Mouse (Mus musculus) spleen, adult 2 months (tissue): ENCODE measurements around the gene Gm42906.

Experiments used
- CTCF ChIP-seq: fragments of 200-500 bp; IDR thresholded peaks from 2 replicates; pipeline ENCODE4 v1.5.1; 2011; ENCODE audit warnings: mild to moderate bottlenecking, inconsistent platforms; ENCODE audit not compliant: insufficient read depth, insufficient read length, insufficient replicate concordance; ENCODE audit errors: extremely low read depth
- POLR2A ChIP-seq: fragments of 200-500 bp; IDR thresholded peaks from 2 replicates; pipeline ENCODE4 v1.6.1; 2011; ENCODE audit warnings: low read depth, low read length, inconsistent platforms

GRCm38 (mm10) chr5:151213097-151213496, 214.9 kb downstream of the Gm42906 start:
- no peak for TF ChIP-seq CTCF
- no peak for TF ChIP-seq POLR2A
